Mouse (Mus musculus) erythroblast, embryonic 14.5 days (primary cell): ENCODE results near the gene Olfr52.

Experiments used
- GATA1 ChIP-seq: IDR thresholded peaks from 2 replicates; pipeline ENCODE4 v1.6.1; 2012; ENCODE audit warnings: low read length, inconsistent platforms, mixed read lengths
- TAL1 ChIP-seq: IDR thresholded peaks from 3 replicates; pipeline ENCODE4 v1.6.1; 2012; ENCODE audit warnings: low read length, inconsistent platforms, mixed read lengths

DNA sequence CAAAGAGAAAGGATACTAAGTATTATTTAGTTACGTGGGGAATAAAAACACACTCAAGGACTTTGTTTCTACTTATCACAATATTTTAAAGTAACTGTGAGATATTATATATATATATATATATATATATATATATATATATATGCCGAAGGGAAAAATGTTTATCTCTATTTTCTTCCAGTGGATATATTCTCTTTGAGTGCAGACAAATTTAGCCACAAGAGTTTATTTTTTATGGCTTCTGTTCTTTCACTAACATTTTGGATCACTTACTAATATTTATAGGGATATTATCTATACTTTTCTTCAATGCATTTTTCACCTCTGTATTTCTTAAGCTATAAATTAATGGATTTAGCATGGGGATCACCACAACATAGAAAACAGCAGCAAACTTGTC is 23.7 kb downstream of the Olfr52 start, which contains the start of gene Olfr1042:
- TF ChIP-seq GATA1 (no peak), TAL1 (no peak)
